Mouse (Mus musculus) MEL (cell line): ENCODE data around the gene Tshz2.

ENCODE experiments used
- BHLHE40 ChIP-seq: IDR thresholded peaks from 2 replicates; pipeline ENCODE4 v1.6.1; 2012; ENCODE audit warnings: low read depth, mild to moderate bottlenecking, inconsistent platforms, low read length, improper control_type of control experiment, borderline replicate concordance
- CHD1 ChIP-seq: IDR thresholded peaks from 2 replicates; pipeline ENCODE4 v1.6.1; 2012; ENCODE audit warnings: low read depth, mild to moderate bottlenecking, inconsistent platforms, low read length, improper control_type of control experiment
- CHD2 ChIP-seq: IDR thresholded peaks from 2 replicates; pipeline ENCODE4 v1.6.1; 2011; ENCODE audit warnings: low read length, improper control_type of control experiment
- CTCF ChIP-seq, 3 experiments: IDR thresholded peaks in 2 of 3; conservative IDR thresholded peaks in 1 of 3; 2 replicates each; pipeline ENCODE4 v1.5.1; 2011 to 2012; ENCODE audit warnings: low read length in 3 of 3, low read depth in 2 of 3, mild to moderate bottlenecking in 2 of 3, improper control_type of control experiment in 1 of 3, inconsistent platforms in 1 of 3, mixed read lengths in 1 of 3, moderate library complexity in 1 of 3; ENCODE audit not compliant: control insufficient read depth in 1 of 3, insufficient read depth in 1 of 3, poor library complexity in 1 of 3, severe bottlenecking in 1 of 3
- EP300 ChIP-seq, 2 experiments: IDR thresholded peaks; 2 replicates each; pipeline ENCODE4 v1.6.1; 2011; ENCODE audit warnings: improper control_type of control experiment in 2 of 2, low read length in 2 of 2, low read depth in 1 of 2, mild to moderate bottlenecking in 1 of 2
- GABPA ChIP-seq: IDR thresholded peaks from 2 replicates; pipeline ENCODE4 v1.6.1; 2012; ENCODE audit warnings: low read depth, mild to moderate bottlenecking, inconsistent platforms, low read length, improper control_type of control experiment, moderate library complexity
- MEF2A ChIP-seq: IDR thresholded peaks from 2 replicates; pipeline ENCODE4 v1.6.1; 2014; ENCODE audit warnings: low read depth, mild to moderate bottlenecking, inconsistent platforms, low read length, improper control_type of control experiment; ENCODE audit not compliant: poor library complexity, insufficient replicate concordance, severe bottlenecking; ENCODE audit errors: extremely low read depth
- NELFE ChIP-seq: IDR thresholded peaks from 2 replicates; pipeline ENCODE4 v1.6.1; 2011; ENCODE audit warnings: low read depth, low read length, improper control_type of control experiment
- NRF1 ChIP-seq: IDR thresholded peaks from 2 replicates; pipeline ENCODE4 v1.6.1; 2014; ENCODE audit warnings: low read depth, mild to moderate bottlenecking, inconsistent platforms, low read length, improper control_type of control experiment, moderate library complexity; ENCODE audit not compliant: poor library complexity, insufficient read depth, severe bottlenecking
- POLR2A ChIP-seq, 2 experiments: IDR thresholded peaks; 2 replicates each; pipeline ENCODE4 v1.6.1; 2011 to 2012; ENCODE audit warnings: low read length in 2 of 2, mild to moderate bottlenecking in 2 of 2, control low read depth in 1 of 2, improper control_type of control experiment in 1 of 2, low read depth in 1 of 2, moderate library complexity in 1 of 2; ENCODE audit not compliant: control insufficient read depth in 1 of 2, insufficient read depth in 1 of 2, poor library complexity in 1 of 2
- RCOR1 ChIP-seq: IDR thresholded peaks from 2 replicates; pipeline ENCODE4 v1.6.1; 2012; ENCODE audit warnings: low read depth, mild to moderate bottlenecking, inconsistent platforms, low read length, improper control_type of control experiment
- TCF12 ChIP-seq: IDR thresholded peaks from 2 replicates; pipeline ENCODE4 v1.6.1; 2014; ENCODE audit warnings: low read depth, mild to moderate bottlenecking, inconsistent platforms, low read length, improper control_type of control experiment, moderate library complexity
- UBTF ChIP-seq: IDR thresholded peaks from 2 replicates; pipeline ENCODE4 v1.6.1; 2012; ENCODE audit warnings: low read depth, mild to moderate bottlenecking, inconsistent platforms, low read length, improper control_type of control experiment, moderate library complexity, borderline replicate concordance; ENCODE audit not compliant: insufficient read depth
- ZC3H11A ChIP-seq: IDR thresholded peaks from 2 replicates; pipeline ENCODE4 v1.6.1; 2012; ENCODE audit warnings: low read depth, mild to moderate bottlenecking, inconsistent platforms, low read length, improper control_type of control experiment

- no peak for TF ChIP-seq BHLHE40
- no peak for TF ChIP-seq CHD1
- TF ChIP-seq TCF12 = no peak
- no peak for TF ChIP-seq GABPA
- no peak for TF ChIP-seq CTCF (IDR thresholded peaks at IDR 0.05 in 2 of 3, conservative IDR thresholded peaks at IDR 0.05 in 1 of 3; ENCODE audit: control insufficient read depth in 1 of 3, insufficient read depth in 1 of 3, low read depth in 2 of 3, low read length in 3 of 3, poor library complexity in 1 of 3, severe bottlenecking in 1 of 3)
- TF ChIP-seq MEF2A = no peak
- TF ChIP-seq EP300 (IDR thresholded peaks at IDR 0.05; ENCODE audit: low read depth in 1 of 2, low read length in 2 of 2) = no peak
- TF ChIP-seq RCOR1 = no peak
- TF ChIP-seq NELFE = no peak
- TF ChIP-seq ZC3H11A = no peak
- TF ChIP-seq UBTF = no peak
- no peak for TF ChIP-seq NRF1
- no peak for TF ChIP-seq POLR2A (IDR thresholded peaks at IDR 0.05; ENCODE audit: control insufficient read depth in 1 of 2, insufficient read depth in 1 of 2, low read depth in 1 of 2, low read length in 2 of 2, poor library complexity in 1 of 2)
- TF ChIP-seq CHD2 = no peak
These were observed 67.2 kb downstream of the Tshz2 start for GRCm38 (mm10) chr2:169699862-169700511.
